Mouse (Mus musculus) midbrain, embryonic 15.5 days (tissue): ENCODE results near the gene Rusc2. TPM values are rescaled to one million over a fixed set of nuclear protein-coding genes. Genes with fewer than 3 reads are reported as not detected.

Source experiments
- ATAC-seq: fragments of 200-750 bp; cut with Nextera tagmentation; replicated peaks from 2 replicates; pipeline ENCODE4 v1.8.0; 2017; ENCODE audit warnings: moderate TSS enrichment
- H3K27ac ChIP-seq: fragments of 300-500 bp; sonication (generic); 2 replicates; pipeline ENCODE4 v1.5.1; 2015; ENCODE audit warnings: mild to moderate bottlenecking, inconsistent platforms
- H3K27me3 ChIP-seq: fragments of 300-500 bp; sonication (generic); replicated peaks from 2 replicates; pipeline ENCODE4 v1.6.1; 2015; ENCODE audit warnings: inconsistent platforms
- H3K36me3 ChIP-seq: fragments of 300-500 bp; sonication (generic); replicated peaks from 2 replicates; pipeline ENCODE4 v1.6.1; 2015; ENCODE audit warnings: inconsistent platforms
- H3K4me1 ChIP-seq: fragments of 300-500 bp; sonication (generic); 2 replicates; pipeline ENCODE4 v1.6.1; 2015; ENCODE audit warnings: inconsistent platforms
- H3K4me2 ChIP-seq: fragments of 300-500 bp; sonication (generic); 2 replicates; pipeline ENCODE4 v1.6.1; 2015; ENCODE audit warnings: inconsistent platforms, mild to moderate bottlenecking, moderate library complexity
- H3K4me3 ChIP-seq: fragments of 300-500 bp; sonication (generic); 2 replicates; pipeline ENCODE4 v1.5.1; 2015; ENCODE audit warnings: mild to moderate bottlenecking, inconsistent platforms
- H3K9ac ChIP-seq: fragments of 300-500 bp; sonication (generic); 2 replicates; pipeline ENCODE4 v1.6.1; 2015; ENCODE audit warnings: mild to moderate bottlenecking, inconsistent platforms
- H3K9me3 ChIP-seq: fragments of 300-500 bp; sonication (generic); 2 replicates; pipeline ENCODE4 v1.6.1; 2016; ENCODE audit warnings: inconsistent platforms
- WGBS: fragments of 180-500 bp; shearing (Covaris S2); methylation state at CpG from one replicate; pipeline ENCODE4 v1.1.7; 2015; ENCODE audit warnings: mixed read lengths; 5-methylcytosine and 5-hydroxymethylcytosine counted together
- polyA plus RNA-seq: library from polyadenylated mRNA; unstranded; fragments of >200 nt; fragmentation: Nextera tagmentation; extraction: Ambion mirVana; gene quantifications from 2 replicates; pipeline ENCODE4 v1.2.1, GENCODE M21; 2015

Gene Rusc2
- polyA plus RNA-seq: 104 and 107 TPM in 2 replicates

DNA sequence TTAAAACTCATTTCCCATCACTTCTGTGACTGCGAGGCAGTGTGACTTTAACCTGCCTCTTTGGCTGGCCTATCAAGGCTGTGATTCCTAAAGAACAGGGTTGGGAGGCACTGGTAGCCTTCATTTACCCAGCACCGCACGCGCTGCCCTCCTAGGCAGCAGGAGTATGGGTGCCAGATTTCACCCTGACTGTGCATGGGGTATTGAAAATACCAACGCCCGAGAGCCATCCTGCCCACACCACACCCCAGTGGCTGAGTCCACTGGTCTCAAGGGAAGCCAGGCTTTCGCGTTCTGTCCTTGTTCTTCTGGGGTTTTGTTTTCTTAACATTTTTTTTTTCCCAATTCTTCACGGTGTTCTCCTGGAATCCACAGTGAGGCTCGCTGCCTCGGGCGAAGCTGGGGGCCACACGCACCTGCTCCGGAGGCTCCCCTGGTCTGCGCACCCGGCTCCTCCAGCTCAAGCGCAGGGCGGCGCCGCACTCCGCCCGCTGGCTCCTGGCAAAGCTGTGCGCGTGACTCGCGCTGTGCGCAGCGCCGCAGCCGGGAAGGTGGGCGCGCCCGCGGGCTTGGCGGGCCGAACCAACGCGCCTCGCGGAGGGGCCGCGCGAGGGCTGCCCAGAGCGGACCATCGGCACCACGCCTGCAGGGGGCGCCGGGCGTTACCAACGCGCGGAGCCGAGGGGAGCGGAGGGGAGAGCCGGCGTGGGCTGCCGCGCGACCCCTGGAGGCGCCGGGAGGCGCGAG, at the start of gene Rusc2:
Gene Rusc2, plus strand, starts transcription at position 572 of the 747 bp plus-strand sequence.
- peak within 1 kb of the TSS; percentile 80 for H3K4me2 ChIP-seq
- peaks cover 30% of the 10 kb centered on the region for H3K4me1 ChIP-seq
- H3K27me3 ChIP-seq: no peaks in the 10 kb centered on the region
- peak within 1 kb of the TSS; percentile 85 for H3K27ac ChIP-seq
- peak within 1 kb of the TSS; percentile 85 for H3K9ac ChIP-seq
- no peaks in the 10 kb centered on the region for H3K9me3 ChIP-seq
- WGBS: under 1% methylated on average over 63 of the region's 63 CpGs
- peak within 1 kb of the TSS; percentile 66 for H3K4me3 ChIP-seq
- peak; percentile 94 for ATAC-seq
- H3K36me3 ChIP-seq: no peaks in the 10 kb centered on the region

DNA sequence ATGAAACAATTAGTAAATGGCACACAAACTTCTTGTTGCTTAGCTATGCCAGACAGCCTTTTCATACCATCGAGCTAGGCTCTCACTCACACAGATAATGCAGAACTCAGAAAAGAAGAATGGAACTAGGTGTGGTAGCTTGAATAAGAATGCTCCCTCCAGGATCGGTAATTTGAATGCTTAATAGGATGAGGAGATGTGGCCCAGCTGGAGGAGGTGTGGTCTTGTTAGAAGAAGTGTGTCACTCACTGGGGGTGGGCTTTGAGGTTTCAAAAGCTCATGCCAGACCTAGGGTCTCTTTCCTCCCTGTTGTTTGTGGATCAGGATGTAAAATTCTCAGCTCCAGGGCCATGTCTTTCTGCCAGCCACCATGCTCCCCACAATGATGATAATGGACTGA, 47.0 kb upstream of the Rusc2 start:
- no peak overlapping the region for H3K27ac ChIP-seq
- WGBS: 50% methylated on average over 2 of the region's 2 CpGs
- H3K4me3 ChIP-seq: no peak overlapping the region
- ATAC-seq: no peak
- no peaks in the 10 kb centered on the region for H3K36me3 ChIP-seq
- no peak overlapping the region for H3K9ac ChIP-seq
- no peaks in the 10 kb centered on the region for H3K4me1 ChIP-seq
- H3K4me2 ChIP-seq: no peak overlapping the region
- H3K9me3 ChIP-seq: 0 out of 2 replicates have a peak, but pooled peaks cover 8% of the 10 kb centered on the region
- no peaks in the 10 kb centered on the region for H3K27me3 ChIP-seq

DNA sequence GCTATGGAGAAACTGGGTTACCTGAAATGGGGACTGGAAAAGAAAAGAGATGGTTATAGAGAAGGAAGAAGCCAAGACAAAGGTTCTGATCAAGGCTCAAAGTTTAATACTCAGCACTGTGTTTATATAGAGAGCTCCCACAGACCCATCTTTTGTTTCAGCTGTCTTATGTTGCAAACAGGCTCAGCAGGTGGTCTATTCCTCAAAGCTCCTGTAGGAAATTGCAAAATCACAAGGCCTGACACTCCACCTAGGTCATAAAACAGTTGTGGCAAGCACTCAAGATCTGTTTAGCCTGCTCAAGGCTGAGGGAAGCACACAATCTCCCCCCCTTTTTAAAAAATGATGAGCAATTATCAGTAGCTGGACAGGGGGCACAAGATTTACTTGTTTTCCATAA, 45.6 kb upstream of the Rusc2 start:
- ATAC-seq: no peak
- Histone ChIP-seq H3K27me3 (no peaks in the 10 kb centered on the region), H3K36me3 (no peaks in the 10 kb centered on the region), H3K9me3 (0 out of 2 replicates have a peak, but pooled peaks cover 8% of the 10 kb centered on the region), H3K9ac (no peak overlapping the region), H3K4me3 (no peak overlapping the region), H3K4me2 (no peak overlapping the region), H3K4me1 (no peaks in the 10 kb centered on the region), H3K27ac (no peak overlapping the region)

DNA sequence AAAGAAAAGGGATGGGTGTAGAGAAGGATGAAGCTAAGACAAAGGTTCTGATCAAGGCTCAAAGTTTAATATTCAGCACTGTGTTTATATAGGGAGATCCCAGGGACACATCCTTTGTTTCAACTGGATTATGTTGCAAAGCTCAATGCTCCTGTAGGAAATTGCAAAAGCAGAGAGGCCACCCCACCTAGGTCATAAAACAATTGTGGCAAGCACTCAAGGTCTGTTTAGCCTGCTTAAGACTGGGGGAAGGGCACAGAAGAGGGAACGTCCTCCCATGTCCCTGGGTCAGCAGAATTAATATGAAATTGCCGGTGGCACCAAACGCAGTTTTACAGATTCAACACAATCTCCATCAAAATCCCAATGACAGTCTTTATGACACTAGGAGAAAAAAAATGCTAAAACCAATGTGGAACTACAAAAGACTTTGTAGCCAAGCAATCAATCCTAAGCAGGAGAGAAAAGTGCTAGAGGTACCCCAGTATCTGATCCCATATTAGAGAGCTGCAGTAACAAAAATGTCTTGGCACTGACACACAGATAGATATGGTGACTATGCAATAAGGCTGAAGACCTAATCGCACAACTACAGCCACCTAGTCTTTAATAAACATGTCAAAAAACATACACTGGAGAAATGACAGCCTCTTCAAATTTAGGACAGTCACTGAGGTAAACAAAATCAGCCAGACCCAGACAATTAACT, 41.5 kb upstream of the Rusc2 start:
- 75% methylated on average over 4 of the region's 4 CpGs for WGBS

DNA sequence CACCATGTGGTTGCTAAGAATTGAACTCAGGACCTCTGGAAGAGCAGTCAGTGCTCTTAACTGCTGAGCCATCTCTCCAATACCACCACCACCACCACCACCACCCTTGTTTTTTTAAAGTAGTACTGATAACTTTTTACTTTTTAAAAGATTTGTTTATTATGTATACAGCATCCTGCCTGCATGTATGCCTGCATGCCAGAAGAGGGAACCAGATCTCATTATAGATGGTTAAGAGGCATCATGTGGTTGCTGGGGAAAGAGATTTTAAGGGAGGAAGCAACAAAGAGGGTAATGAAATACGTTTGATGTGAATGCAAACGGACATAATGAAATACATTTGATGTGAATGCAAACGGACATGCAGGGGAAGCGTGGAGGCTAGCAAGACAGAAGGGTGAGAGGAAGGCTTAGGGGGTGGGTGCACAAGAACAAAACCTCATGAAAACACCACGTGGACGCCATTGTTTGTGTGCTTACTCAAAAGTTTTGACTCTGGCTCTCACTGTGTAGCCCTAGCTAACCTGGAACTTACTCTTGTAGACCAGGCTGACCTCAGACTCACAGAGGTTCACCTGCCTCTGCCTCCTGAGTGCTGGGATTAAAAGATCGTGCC, 40.4 kb upstream of the Rusc2 start:
- WGBS: 31% methylated on average over 7 of the region's 7 CpGs
- no peak overlapping the region for H3K27ac ChIP-seq
- no peak overlapping the region for H3K4me3 ChIP-seq
- 0 out of 2 replicates have a peak, but pooled peaks cover 3% of the 10 kb centered on the region for H3K9me3 ChIP-seq
- H3K4me2 ChIP-seq: no peak overlapping the region
- no peaks in the 10 kb centered on the region for H3K27me3 ChIP-seq
- H3K36me3 ChIP-seq: no peaks in the 10 kb centered on the region
- no peaks in the 10 kb centered on the region for H3K4me1 ChIP-seq
- no peak for ATAC-seq
- H3K9ac ChIP-seq: no peak overlapping the region

More for the DNA sequence above, 41.5 kb upstream of the Rusc2 start:
- H3K27ac ChIP-seq: no peak overlapping the region
- H3K4me2 ChIP-seq: no peak overlapping the region
- no peaks in the 10 kb centered on the region for H3K27me3 ChIP-seq
- H3K36me3 ChIP-seq: no peaks in the 10 kb centered on the region
- no peak for ATAC-seq
- no peak overlapping the region for H3K4me3 ChIP-seq
- no peak overlapping the region for H3K9ac ChIP-seq
- H3K9me3 ChIP-seq: 0 out of 2 replicates have a peak, but pooled peaks cover 8% of the 10 kb centered on the region
- no peaks in the 10 kb centered on the region for H3K4me1 ChIP-seq

DNA sequence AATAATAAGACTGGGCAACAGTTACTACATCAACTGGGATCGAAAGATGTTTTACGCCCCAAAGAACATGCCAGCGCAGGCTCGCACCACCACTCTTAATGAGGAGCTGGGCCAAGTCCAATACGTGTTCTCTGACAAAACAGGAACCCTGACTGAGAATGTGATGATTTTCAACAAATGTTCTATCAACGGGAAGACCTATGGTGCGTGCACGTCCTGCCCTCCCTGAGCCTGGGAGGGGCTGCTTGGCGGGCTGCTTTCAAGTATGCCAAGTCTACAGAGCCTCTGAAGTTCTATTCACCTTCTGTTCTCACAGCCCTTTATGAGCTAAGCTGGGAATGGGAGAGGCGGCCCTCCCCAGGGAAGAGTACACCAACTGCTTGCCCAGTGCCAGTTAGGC, 39.3 kb upstream of the Rusc2 start:
- no peaks in the 10 kb centered on the region for H3K27me3 ChIP-seq
- H3K36me3 ChIP-seq: no peaks in the 10 kb centered on the region

DNA sequence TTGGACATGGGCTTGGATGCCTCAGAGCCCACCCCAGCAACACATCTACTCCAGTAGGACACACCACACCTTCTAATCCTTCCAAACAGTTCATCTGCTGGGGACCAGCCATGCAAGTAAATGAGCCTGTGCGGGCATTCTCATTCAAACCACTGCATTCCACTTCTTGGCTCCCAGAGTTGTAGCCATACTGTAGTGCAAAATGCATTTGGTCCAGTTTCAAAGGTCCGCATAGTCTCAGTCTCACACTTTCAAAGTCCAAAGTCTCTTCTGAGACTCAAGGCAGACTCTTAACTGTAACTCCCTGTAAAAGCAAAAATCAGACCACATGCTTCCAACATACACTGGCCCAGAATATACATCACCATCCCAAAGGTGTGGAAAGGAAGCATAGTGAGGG, 36.8 kb upstream of the Rusc2 start:
- no peak for ATAC-seq
- WGBS: 87% methylated on average over 2 of the region's 2 CpGs
- Histone ChIP-seq H3K4me1 (no peaks in the 10 kb centered on the region), H3K27me3 (no peaks in the 10 kb centered on the region), H3K36me3 (no peaks in the 10 kb centered on the region), H3K4me3 (no peak overlapping the region), H3K27ac (no peak overlapping the region), H3K9me3 (no peaks in the 10 kb centered on the region), H3K4me2 (no peak overlapping the region), H3K9ac (no peak overlapping the region)

More for the DNA sequence above, 39.3 kb upstream of the Rusc2 start:
- Histone ChIP-seq H3K4me2 (no peak overlapping the region), H3K9me3 (no peaks in the 10 kb centered on the region), H3K27ac (no peak overlapping the region), H3K4me1 (no peaks in the 10 kb centered on the region), H3K4me3 (no peak overlapping the region), H3K9ac (no peak overlapping the region)
- no peak for ATAC-seq
- WGBS: 87% methylated on average over 10 of the region's 10 CpGs

DNA sequence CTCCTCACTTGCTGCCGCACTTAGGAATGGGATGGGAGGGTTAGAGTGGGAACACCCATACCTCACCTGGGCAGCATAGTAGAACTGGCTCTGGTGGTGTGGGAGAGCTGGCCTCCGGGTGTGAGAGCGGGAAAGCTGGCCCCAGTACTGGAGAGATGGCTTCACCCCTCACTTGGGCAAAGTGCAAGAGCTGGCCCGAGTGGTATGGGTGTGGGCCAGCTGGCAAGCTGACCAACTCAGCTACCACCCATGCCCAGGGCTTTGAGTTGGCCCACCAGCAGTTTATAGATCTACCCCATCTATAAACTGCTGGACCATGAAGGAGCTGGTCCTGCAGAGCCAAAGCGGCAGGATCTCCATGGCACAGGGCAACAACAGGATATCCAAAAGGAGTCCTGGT, 32.6 kb upstream of the Rusc2 start:
- Histone ChIP-seq H3K4me2 (no peak overlapping the region), H3K27me3 (no peaks in the 10 kb centered on the region), H3K9ac (no peak overlapping the region), H3K4me3 (no peak overlapping the region), H3K4me1 (no peaks in the 10 kb centered on the region), H3K27ac (no peak overlapping the region), H3K36me3 (no peaks in the 10 kb centered on the region), H3K9me3 (no peaks in the 10 kb centered on the region)
- no peak for ATAC-seq
- 87% methylated on average over 5 of the region's 5 CpGs for WGBS

DNA sequence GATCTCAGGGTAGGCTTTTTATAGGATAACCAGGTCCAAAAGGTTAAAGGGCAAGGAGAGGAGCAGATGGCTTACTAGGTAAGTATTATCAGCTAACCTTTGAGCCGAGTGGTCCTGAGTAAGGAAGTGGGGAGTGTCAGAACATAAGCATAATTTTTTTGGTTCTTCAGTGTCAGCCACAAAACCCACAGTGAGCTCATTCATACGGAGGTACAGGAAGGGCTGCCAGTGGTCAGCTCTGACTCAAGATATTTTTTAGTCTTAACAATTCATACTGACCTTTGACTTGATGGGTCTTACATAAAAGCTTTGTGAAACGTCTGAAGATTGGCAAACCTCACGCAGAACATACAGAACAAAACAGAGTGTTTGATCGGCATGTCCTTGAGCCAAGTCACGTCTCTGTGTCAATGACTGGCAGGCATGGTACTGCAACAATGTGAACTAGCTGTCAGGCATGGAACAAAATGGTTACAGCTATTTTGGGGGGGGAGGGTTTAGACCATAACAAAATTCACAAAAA, 31.7 kb upstream of the Rusc2 start:
- Histone ChIP-seq H3K9me3 (no peaks in the 10 kb centered on the region), H3K27ac (no peak overlapping the region), H3K4me2 (no peak overlapping the region), H3K36me3 (no peaks in the 10 kb centered on the region), H3K4me3 (no peak overlapping the region), H3K9ac (no peak overlapping the region), H3K4me1 (no peaks in the 10 kb centered on the region), H3K27me3 (no peaks in the 10 kb centered on the region)
- ATAC-seq: no peak
- 79% methylated on average over 6 of the region's 6 CpGs for WGBS

DNA sequence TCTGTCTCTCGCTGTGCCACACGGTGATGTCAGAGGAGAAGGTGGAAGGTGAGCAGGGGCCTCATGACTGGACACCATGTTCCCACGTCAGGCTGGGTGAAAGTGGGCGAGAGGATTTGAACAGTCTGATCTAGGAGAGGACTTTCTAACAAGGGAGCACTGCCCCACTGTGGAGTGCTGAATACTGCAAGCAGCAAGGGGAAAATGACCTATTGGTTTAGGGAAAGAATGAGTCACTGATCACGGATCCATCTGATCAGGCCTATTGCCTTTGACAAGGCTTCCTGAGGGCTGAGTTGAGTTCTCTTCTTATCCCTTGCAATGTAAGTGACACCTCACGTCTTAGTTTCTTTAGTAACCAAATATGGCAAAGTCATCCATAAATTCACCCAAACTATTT, 28.1 kb upstream of the Rusc2 start:
- no peak for ATAC-seq
- H3K9ac ChIP-seq: no peak overlapping the region
- WGBS: 86% methylated on average over 6 of the region's 6 CpGs

DNA sequence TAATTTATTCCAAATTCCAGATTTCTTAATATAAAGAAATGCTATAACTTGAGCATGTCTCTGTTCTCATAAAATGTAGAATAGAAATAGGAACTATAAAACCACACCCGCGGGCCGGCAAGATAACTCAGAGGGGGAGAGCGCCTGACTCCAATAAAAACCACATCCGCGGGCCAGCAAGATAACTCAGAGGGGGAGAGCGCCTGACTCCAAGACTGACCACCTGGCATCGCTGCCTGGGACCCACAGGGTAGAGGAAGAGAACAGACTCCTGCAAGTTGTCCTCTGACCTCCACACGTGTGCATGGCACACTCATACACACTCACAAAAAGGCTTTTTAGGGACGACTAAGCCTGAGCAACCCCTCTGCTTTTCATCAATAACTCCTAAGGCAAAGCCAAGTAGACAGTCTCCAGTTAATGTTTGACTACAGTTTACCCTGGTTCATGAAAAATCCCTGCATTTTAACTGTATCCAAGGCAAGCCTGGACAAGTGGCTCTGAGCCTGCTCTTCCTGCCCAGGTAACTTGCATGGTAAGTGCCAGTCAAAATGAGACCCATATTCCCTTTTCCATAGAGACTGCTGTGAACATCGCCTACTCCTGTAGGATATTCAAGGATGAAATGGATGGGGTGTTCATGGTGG, 16.7 kb upstream of the Rusc2 start:
- H3K4me2 ChIP-seq: no peak overlapping the region
- WGBS: 90% methylated on average over 11 of the region's 11 CpGs
- H3K36me3 ChIP-seq: no peaks in the 10 kb centered on the region
- no peak for ATAC-seq
- H3K4me1 ChIP-seq: no peaks in the 10 kb centered on the region
- H3K27ac ChIP-seq: no peak overlapping the region
- H3K4me3 ChIP-seq: no peak overlapping the region
- no peak overlapping the region for H3K9ac ChIP-seq
- H3K27me3 ChIP-seq: no peaks in the 10 kb centered on the region
- no peaks in the 10 kb centered on the region for H3K9me3 ChIP-seq

More for the DNA sequence above, 28.1 kb upstream of the Rusc2 start:
- Histone ChIP-seq H3K9me3 (no peaks in the 10 kb centered on the region), H3K4me2 (no peak overlapping the region), H3K27ac (no peak overlapping the region), H3K4me1 (no peaks in the 10 kb centered on the region), H3K27me3 (no peaks in the 10 kb centered on the region), H3K36me3 (no peaks in the 10 kb centered on the region), H3K4me3 (no peak overlapping the region)

DNA sequence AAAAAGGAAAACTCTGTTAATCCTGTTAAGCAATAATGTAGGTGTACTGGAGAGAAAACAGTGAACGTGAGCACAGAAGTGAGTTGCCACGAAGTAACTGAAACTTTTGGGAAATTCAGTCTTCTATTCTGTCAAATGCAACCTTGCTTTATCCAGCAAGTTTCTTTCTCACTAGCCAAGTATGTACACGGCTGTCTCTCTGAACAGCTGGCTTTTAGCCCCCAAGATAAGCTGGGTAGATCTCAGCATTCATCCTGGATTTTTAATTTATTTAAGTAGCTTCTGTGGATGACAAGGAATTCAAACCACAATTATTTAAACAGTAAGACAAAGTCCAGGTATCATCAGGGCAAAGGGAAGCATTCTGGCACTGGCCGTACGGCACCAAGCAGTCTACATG, 14.5 kb upstream of the Rusc2 start:
- no peak for ATAC-seq
- WGBS: 85% methylated on average over 5 of the region's 5 CpGs
- H3K27me3 ChIP-seq: no peaks in the 10 kb centered on the region
- H3K4me3 ChIP-seq: no peak overlapping the region
- no peaks in the 10 kb centered on the region for H3K9me3 ChIP-seq
- H3K36me3 ChIP-seq: no peaks in the 10 kb centered on the region
- no peak overlapping the region for H3K9ac ChIP-seq
- H3K4me2 ChIP-seq: no peak overlapping the region
- H3K4me1 ChIP-seq: no peaks in the 10 kb centered on the region
- no peak overlapping the region for H3K27ac ChIP-seq
